Mouse (Mus musculus) spleen, adult 2 months (tissue): ENCODE data around the gene Dpp6.

Experiments
- CTCF ChIP-seq: fragments of 200-500 bp; IDR thresholded peaks from 2 replicates; pipeline ENCODE4 v1.5.1; 2011; ENCODE audit warnings: mild to moderate bottlenecking, inconsistent platforms; ENCODE audit not compliant: insufficient read depth, insufficient read length, insufficient replicate concordance; ENCODE audit errors: extremely low read depth
- POLR2A ChIP-seq: fragments of 200-500 bp; IDR thresholded peaks from 2 replicates; pipeline ENCODE4 v1.6.1; 2011; ENCODE audit warnings: low read depth, low read length, inconsistent platforms

DNA sequence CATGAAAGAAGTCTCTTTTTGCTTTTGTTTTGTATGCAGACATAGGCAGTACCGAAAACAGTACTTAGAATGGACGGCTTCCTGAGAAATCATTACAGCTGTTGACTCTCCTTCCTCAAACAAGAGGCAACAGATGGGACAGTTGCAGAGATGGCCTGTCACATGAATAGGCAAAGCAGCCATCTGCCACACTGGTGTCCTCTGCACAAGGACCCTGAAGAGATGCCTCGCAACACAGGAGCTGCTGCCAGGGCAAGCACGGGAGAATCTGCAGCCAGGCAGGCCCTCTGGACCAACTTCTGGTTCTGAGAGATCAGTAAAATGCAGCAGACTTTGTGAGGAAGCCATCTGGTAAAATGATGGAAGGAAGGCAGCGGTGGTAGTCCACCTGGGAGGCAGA is 950.9 kb downstream of the Dpp6 start:
- TF ChIP-seq POLR2A: no peak
- TF ChIP-seq CTCF: no peak
